ENCODE assay signal across 19 mouse cellular contexts in genomic region chr6:54118897-54119296, GRCm38 (mm10).
DNase-seq lines count a peak whose midpoint lies in the region; ATAC-seq and TF ChIP-seq lines count a peak whose summit lies in the region.
"Had no signal": no experiment of that assay in that cellular context is flagged by ENCODE, and none has a peak within 500 bp of the region (broad histone marks: within the 10 kb centered on the region; RNA-seq: fewer than 3 reads in every experiment).

No protein-coding gene starts in this region.

- no peak for TF ChIP-seq POLR2A in spleen, adult 2 months (IDR thresholded peaks at IDR 0.05; ENCODE audit: low read depth, low read length)

- no peak for DNase-seq in forebrain, embryonic 10.5 days (ENCODE audit: extremely low spot score, low spot score)
- DNase-seq in forebrain, embryonic 14.5 days (ENCODE audit: low spot score): no peak
- no peak for DNase-seq in spleen, adult 2 months (ENCODE audit: low read depth in 1 of 2, low spot score in 2 of 2)
- DNase-seq in spleen, postnatal 4 days (ENCODE audit: low spot score in 2 of 2): no peak
- DNase-seq in yolk sac, embryonic 10.5 days (ENCODE audit: low spot score): peak; percentile 38
- DNase-seq in right cerebral cortex, adult 18-20 months: no peak
- DNase-seq: adrenal gland, postnatal 10 days; heart, postnatal 14 days; kidney, adult 2 months; kidney, postnatal 14 days; left cerebral cortex, postnatal 4 days; liver; lung, postnatal 10 days; spleen, adult 18-20 months had no signal

- ATAC-seq in forebrain, embryonic 14.5 days: no peak
- peak; percentile 75 for ATAC-seq in intestine, postnatal 0 days
- ATAC-seq: midbrain, embryonic 13.5 days had no signal

- H3K27me3 ChIP-seq in forebrain, embryonic 10.5 days (ENCODE audit: poor library complexity, severe bottlenecking): no peaks in the 10 kb centered on the region
- H3K27me3 ChIP-seq in forebrain, embryonic 14.5 days (replicated peaks; ENCODE audit: control insufficient read depth, insufficient read depth, low read length): no peaks in the 10 kb centered on the region
- H3K27me3 ChIP-seq in spleen, adult 2 months (ENCODE audit: control insufficient read depth, insufficient read depth, low read length): no peaks in the 10 kb centered on the region
- no peaks in the 10 kb centered on the region for H3K27me3 ChIP-seq in intestine, postnatal 0 days (replicated peaks; ENCODE audit: control insufficient read depth, insufficient read depth, low read length)
- H3K27me3 ChIP-seq: embryonic facial prominence, embryonic 15.5 days; heart, embryonic 12.5 days; hindbrain, embryonic 13.5 days; midbrain, embryonic 13.5 days had no signal

- WGBS in forebrain, embryonic 10.5 days: 87% methylated on average over 4 of the region's 4 CpGs
- 84% methylated on average over 4 of the region's 4 CpGs for WGBS in forebrain, embryonic 14.5 days
- 78% methylated on average over 4 of the region's 4 CpGs for WGBS in spleen, adult 2 months
- WGBS in intestine, postnatal 0 days: 40% methylated on average over 4 of the region's 4 CpGs

- no peaks in the 10 kb centered on the region for H3K9me3 ChIP-seq in forebrain, embryonic 10.5 days
- H3K9me3 ChIP-seq in forebrain, embryonic 14.5 days (replicated peaks; ENCODE audit: control insufficient read depth, low read length): no peaks in the 10 kb centered on the region
- no peaks in the 10 kb centered on the region for H3K9me3 ChIP-seq in intestine, postnatal 0 days (ENCODE audit: control insufficient read depth)
- H3K9me3 ChIP-seq: embryonic facial prominence, embryonic 15.5 days; heart, embryonic 12.5 days; hindbrain, embryonic 13.5 days; midbrain, embryonic 13.5 days had no signal

- no peak overlapping the region for H3K4me2 ChIP-seq in forebrain, embryonic 14.5 days (ENCODE audit: low read length)
- no peak overlapping the region for H3K4me2 ChIP-seq in intestine, postnatal 0 days (replicated peaks; ENCODE audit: low read depth)
- H3K4me2 ChIP-seq: embryonic facial prominence, embryonic 15.5 days; heart, embryonic 12.5 days; hindbrain, embryonic 13.5 days; midbrain, embryonic 13.5 days had no signal

- TF ChIP-seq CTCF in spleen, adult 2 months (IDR thresholded peaks at IDR 0.05; ENCODE audit: extremely low read depth, insufficient read depth, insufficient read length, insufficient replicate concordance): no peak
- no peak for TF ChIP-seq CTCF in intestine, postnatal 0 days (IDR thresholded peaks at IDR 0.05; ENCODE audit: low read depth)

- H3K4me3 ChIP-seq in forebrain, embryonic 10.5 days: no peak overlapping the region
- H3K4me3 ChIP-seq in forebrain, embryonic 14.5 days (ENCODE audit: low read depth, low read length): no peak overlapping the region
- H3K4me3 ChIP-seq in spleen, adult 2 months (ENCODE audit: extremely low read depth, insufficient read depth, insufficient read length): no peak overlapping the region
- no peak overlapping the region for H3K4me3 ChIP-seq in intestine, postnatal 0 days (ENCODE audit: low read depth, low read length)
- H3K4me3 ChIP-seq: embryonic facial prominence, embryonic 15.5 days; heart, embryonic 12.5 days; hindbrain, embryonic 13.5 days; midbrain, embryonic 13.5 days had no signal

- peaks cover 16% of the 10 kb centered on the region for H3K4me1 ChIP-seq in forebrain, embryonic 10.5 days
- H3K4me1 ChIP-seq in forebrain, embryonic 14.5 days (ENCODE audit: control insufficient read depth, insufficient read depth, low read length): peaks cover 10% of the 10 kb centered on the region
- H3K4me1 ChIP-seq in spleen, adult 2 months (ENCODE audit: control insufficient read depth, insufficient read depth, insufficient read length): peaks cover 20% of the 10 kb centered on the region; the same call in 1 of the 2 replicates
- peaks cover 16% of the 10 kb centered on the region for H3K4me1 ChIP-seq in intestine, postnatal 0 days (replicated peaks; ENCODE audit: control insufficient read depth, insufficient read depth, low read length)

- no peak overlapping the region for H3K9ac ChIP-seq in forebrain, embryonic 14.5 days (ENCODE audit: low read length)
- no peak overlapping the region for H3K9ac ChIP-seq in intestine, postnatal 0 days (ENCODE audit: low read depth, low read length)
- H3K9ac ChIP-seq: embryonic facial prominence, embryonic 15.5 days; heart, embryonic 12.5 days; hindbrain, embryonic 13.5 days; midbrain, embryonic 13.5 days had no signal

- peak overlapping the region; percentile 57; the same call in 1 of the 2 replicates for H3K27ac ChIP-seq in forebrain, embryonic 10.5 days
- no peak overlapping the region for H3K27ac ChIP-seq in forebrain, embryonic 14.5 days (ENCODE audit: low read depth, low read length)
- peak overlapping the region; percentile 18; the same call in 1 of the 2 replicates for H3K27ac ChIP-seq in spleen, adult 2 months (ENCODE audit: insufficient read depth, low read length)
- H3K27ac ChIP-seq in intestine, postnatal 0 days (ENCODE audit: low read depth, low read length): peak overlapping the region; percentile 67
- H3K27ac ChIP-seq: embryonic facial prominence, embryonic 15.5 days; hindbrain, embryonic 13.5 days; midbrain, embryonic 13.5 days had no signal

- no peaks in the 10 kb centered on the region for H3K36me3 ChIP-seq in forebrain, embryonic 10.5 days (replicated peaks)
- H3K36me3 ChIP-seq in forebrain, embryonic 14.5 days (ENCODE audit: control insufficient read depth, insufficient read depth, low read length): no peaks in the 10 kb centered on the region
- H3K36me3 ChIP-seq in spleen, adult 2 months (ENCODE audit: control insufficient read depth, insufficient read depth, low read length): no peaks in the 10 kb centered on the region
- H3K36me3 ChIP-seq in intestine, postnatal 0 days (ENCODE audit: control insufficient read depth, insufficient read depth): no peaks in the 10 kb centered on the region
- H3K36me3 ChIP-seq: embryonic facial prominence, embryonic 15.5 days; heart, embryonic 12.5 days; hindbrain, embryonic 13.5 days; midbrain, embryonic 13.5 days had no signal
